Mouse (Mus musculus) MEL (cell line): ENCODE data around the gene Pycr2.

Source experiments
- E2F4 ChIP-seq: IDR thresholded peaks from 2 replicates; pipeline ENCODE4 v1.6.1; 2011; ENCODE audit warnings: low read depth, low read length, improper control_type of control experiment, borderline replicate concordance
- EP300 ChIP-seq, 2 experiments: IDR thresholded peaks; 2 replicates each; pipeline ENCODE4 v1.6.1; 2011; ENCODE audit warnings: improper control_type of control experiment in 2 of 2, low read length in 2 of 2, low read depth in 1 of 2, mild to moderate bottlenecking in 1 of 2
- POLR2A ChIP-seq, 2 experiments: IDR thresholded peaks; 2 replicates each; pipeline ENCODE4 v1.6.1; 2011 to 2012; ENCODE audit warnings: low read length in 2 of 2, mild to moderate bottlenecking in 2 of 2, control low read depth in 1 of 2, improper control_type of control experiment in 1 of 2, low read depth in 1 of 2, moderate library complexity in 1 of 2; ENCODE audit not compliant: control insufficient read depth in 1 of 2, insufficient read depth in 1 of 2, poor library complexity in 1 of 2
- POLR2AphosphoS2 ChIP-seq: IDR thresholded peaks from 2 replicates; pipeline ENCODE4 v1.6.1; 2011; ENCODE audit warnings: low read length, improper control_type of control experiment
- USF1 ChIP-seq: IDR thresholded peaks from 2 replicates; pipeline ENCODE4 v1.6.1; 2014; ENCODE audit warnings: low read depth, mild to moderate bottlenecking, inconsistent platforms, low read length, improper control_type of control experiment, moderate library complexity

GRCm38 (mm10) chr1:180906461-180907147 is 2.5 kb downstream of the Pycr2 start:
- TF ChIP-seq POLR2A (IDR thresholded peaks at IDR 0.05; ENCODE audit: control insufficient read depth in 1 of 2, insufficient read depth in 1 of 2, low read depth in 1 of 2, low read length in 2 of 2, poor library complexity in 1 of 2), result no peak
- TF ChIP-seq EP300 (IDR thresholded peaks at IDR 0.05; ENCODE audit: low read depth in 1 of 2, low read length in 2 of 2), result no peak
- TF ChIP-seq USF1, result no peak
- TF ChIP-seq POLR2AphosphoS2, result no peak
- no peak for TF ChIP-seq E2F4
